ENCODE assay signal across 16 mouse cellular contexts in the genomic region with DNA sequence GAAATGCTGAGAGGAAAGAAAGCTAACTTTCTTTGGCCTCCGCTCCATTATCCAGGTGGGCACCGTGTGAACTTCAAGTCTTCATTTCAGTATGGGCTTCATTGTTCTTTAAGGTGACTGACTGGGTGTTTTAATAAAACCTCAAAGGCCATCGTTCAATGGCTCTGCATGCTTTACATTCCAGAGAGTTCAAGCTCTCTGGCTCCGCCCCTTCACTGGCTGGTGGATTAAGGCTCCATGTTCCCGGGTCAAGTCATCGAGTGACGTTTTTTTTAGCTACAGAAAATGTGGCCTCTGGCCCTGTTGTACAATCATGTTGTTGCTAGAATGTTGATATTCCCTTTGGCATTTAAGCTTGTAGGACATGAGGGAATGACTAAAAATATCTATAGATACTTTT. TPM values are rescaled to one million over a fixed set of nuclear protein-coding genes. Genes with fewer than 3 reads are reported as not detected.
DNase-seq lines count a peak whose midpoint lies in the region; ATAC-seq lines count a peak whose summit lies in the region.
"Had no signal": no experiment of that assay in that cellular context is flagged by ENCODE, and none has a peak within 500 bp of the region (broad histone marks: within the 10 kb centered on the region; RNA-seq: fewer than 3 reads in every experiment).

No protein-coding gene starts in this region.

- H3K36me3 ChIP-seq in midbrain, embryonic 10.5 days: 0 out of 2 replicates have a peak, but pooled peaks cover 2% of the 10 kb centered on the region
- H3K36me3 ChIP-seq in midbrain, embryonic 14.5 days (ENCODE audit: control insufficient read depth, insufficient read depth, low read length): peaks cover 12% of the 10 kb centered on the region; the same call in 1 of the 2 replicates

- no peaks in the 10 kb centered on the region for H3K9me3 ChIP-seq in midbrain, embryonic 10.5 days (replicated peaks)
- no peaks in the 10 kb centered on the region for H3K9me3 ChIP-seq in midbrain, embryonic 14.5 days (ENCODE audit: control insufficient read depth, low read length)
- H3K9me3 ChIP-seq: midbrain, embryonic 13.5 days; neural tube, embryonic 15.5 days had no signal

- WGBS in midbrain, embryonic 10.5 days: 43% methylated on average over 7 of the region's 7 CpGs
- 33% methylated on average over 7 of the region's 7 CpGs for WGBS in midbrain, embryonic 14.5 days

- H3K9ac ChIP-seq in midbrain, embryonic 14.5 days (replicated peaks; ENCODE audit: low read length): no peak overlapping the region
- H3K9ac ChIP-seq: midbrain, embryonic 13.5 days; neural tube, embryonic 15.5 days had no signal

- no peaks in the 10 kb centered on the region for H3K27me3 ChIP-seq in midbrain, embryonic 10.5 days (ENCODE audit: low read depth, poor library complexity, severe bottlenecking)
- H3K27me3 ChIP-seq in midbrain, embryonic 14.5 days (ENCODE audit: control insufficient read depth, insufficient read depth, low read length): no peaks in the 10 kb centered on the region
- H3K27me3 ChIP-seq: midbrain, embryonic 13.5 days; neural tube, embryonic 15.5 days had no signal

- H3K27ac ChIP-seq in midbrain, embryonic 10.5 days (replicated peaks): 0 out of 2 replicates have a peak overlapping the region, but pooled peaks have one; percentile 46
- no peak overlapping the region for H3K27ac ChIP-seq in midbrain, embryonic 14.5 days (replicated peaks; ENCODE audit: low read depth, low read length)
- H3K27ac ChIP-seq: hindbrain, postnatal 0 days; left cerebral cortex, adult 2 months; midbrain, embryonic 13.5 days; neural tube, embryonic 15.5 days had no signal

- H3K4me3 ChIP-seq in midbrain, embryonic 10.5 days: no peak overlapping the region
- no peak overlapping the region for H3K4me3 ChIP-seq in midbrain, embryonic 14.5 days (replicated peaks; ENCODE audit: low read depth, low read length)
- H3K4me3 ChIP-seq: left cerebral cortex, adult 2 months; midbrain, embryonic 13.5 days; neural tube, embryonic 15.5 days had no signal

- no peak overlapping the region for H3K4me2 ChIP-seq in midbrain, embryonic 14.5 days (ENCODE audit: low read length)
- H3K4me2 ChIP-seq: liver, embryonic 11.5 days; midbrain, embryonic 13.5 days; neural tube, embryonic 15.5 days had no signal

- ATAC-seq in midbrain, embryonic 14.5 days (ENCODE audit: low FRiP score, low TSS enrichment): no peak
- ATAC-seq in erythroblast, adult 5-6 weeks (replicated peaks; ENCODE audit: low FRiP score, poor library complexity, severe bottlenecking): no peak
- ATAC-seq: hindbrain, postnatal 0 days; midbrain, embryonic 13.5 days had no signal

- H3K4me1 ChIP-seq in midbrain, embryonic 10.5 days: peaks cover 10% of the 10 kb centered on the region
- no peaks in the 10 kb centered on the region for H3K4me1 ChIP-seq in midbrain, embryonic 14.5 days (ENCODE audit: control insufficient read depth, insufficient read depth, low read length)
- H3K4me1 ChIP-seq: midbrain, embryonic 13.5 days; neural tube, embryonic 15.5 days had no signal

- DNase-seq in midbrain, embryonic 10.5 days (ENCODE audit: low spot score): peak; percentile 28
- no peak for DNase-seq in midbrain, embryonic 14.5 days
- DNase-seq in embryo, embryonic 10.5 days (ENCODE audit: low spot score): peak; percentile 64
- DNase-seq in kidney, postnatal 14 days: peak; percentile 78
- peak; percentile 64 for DNase-seq in yolk sac, embryonic 10.5 days (ENCODE audit: low spot score)
- DNase-seq in cerebellum, postnatal 10 days: no peak
- DNase-seq: cerebellum, postnatal 25 days; heart, adult 11 months had no signal

RNA-seq across cellular contexts. Expression of a gene that starts 42.7 kb away (rescaled TPM):
- polyA plus RNA-seq in midbrain, embryonic 10.5 days (2016; fragmentation: Nextera tagmentation; extraction: Ambion mirVana): 0.04 TPM in 1 of 2 replicates, not detected in the other
- not detected in 2 replicates for polyA plus RNA-seq in midbrain, embryonic 14.5 days (2014; fragmentation: Nextera tagmentation; extraction: Ambion mirVana)
- total RNA-seq in erythroblast, adult 5-6 weeks (2015; ENCODE audit: low replicate concordance): not detected in 2 replicates
- total RNA-seq in erythroblast, adult 5-6 weeks (2017; ENCODE audit: low replicate concordance): not detected in 2 replicates
- total RNA-seq: hindbrain, postnatal 0 days; left cerebral cortex, adult 2 months; MEL had no signal
- polyA plus RNA-seq: forebrain, embryonic 11.5 days; liver, embryonic 11.5 days; neural tube, embryonic 15.5 days had no signal

Comparison
In these comparisons a context has a peak if more than half of its experiments do, and no peak if none do; other contexts are left out.
1. DNase-seq: peak in midbrain, embryonic 10.5 days (single experiment), embryo, embryonic 10.5 days (single experiment), kidney, postnatal 14 days (single experiment) and yolk sac, embryonic 10.5 days (single experiment); none in midbrain, embryonic 14.5 days (single experiment) and cerebellum, postnatal 10 days (0 of 2).